Mouse (Mus musculus) myocyte (in vitro differentiated cells): ENCODE measurements at regions not wholly inside any gene's neighbourhood (a gene's known extent, or its start where the extent isn't known, plus 50 kb on each side); places are given as distances from the start of the nearest gene placed in this dataset.

Experiments
- MAX ChIP-seq: IDR thresholded peaks from one replicate; pipeline ENCODE4 v1.6.1; 2011; ENCODE audit warnings: low read depth, mild to moderate bottlenecking, control low read depth
- MYOG ChIP-seq, 3 experiments: IDR thresholded peaks; one replicate each; pipeline ENCODE4 v1.6.1; 2011; ENCODE audit warnings: control low read depth in 2 of 3, low read depth in 2 of 3, mild to moderate bottlenecking in 2 of 3; ENCODE audit not compliant: insufficient read length in 2 of 3, control insufficient read depth in 1 of 3, insufficient read depth in 1 of 3
- POLR2A ChIP-seq: IDR thresholded peaks from one replicate; pipeline ENCODE4 v1.6.1; 2011; ENCODE audit warnings: low read depth, mild to moderate bottlenecking, control low read depth, moderate library complexity; ENCODE audit not compliant: insufficient read length
- POLR2AphosphoS2 ChIP-seq: IDR thresholded peaks from one replicate; pipeline ENCODE4 v1.6.1; 2011; ENCODE audit warnings: low read depth, control low read depth; ENCODE audit not compliant: insufficient read length

DNA sequence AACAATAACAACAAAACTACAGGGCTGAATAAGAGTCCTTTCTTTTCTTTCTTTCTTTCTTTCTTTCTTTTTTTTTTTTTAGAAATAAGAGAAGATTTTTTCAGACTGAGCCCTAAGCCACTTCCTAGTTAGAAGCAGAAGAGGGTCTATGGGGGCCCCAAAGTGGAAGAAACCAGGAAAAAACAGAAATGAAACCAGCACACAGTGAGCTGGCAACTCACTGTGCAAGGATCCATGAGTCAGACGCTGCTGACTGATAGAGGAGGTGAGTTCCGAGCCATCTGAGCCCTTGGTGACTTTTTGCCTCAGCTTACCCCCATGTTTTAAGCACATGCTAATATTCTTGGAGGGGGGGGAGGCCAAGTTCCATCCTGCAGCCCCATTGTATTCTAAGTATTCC, 55.2 kb upstream of the Lsm14a start:
- TF ChIP-seq POLR2A (no peak), MYOG (IDR thresholded peaks at IDR 0.05; ENCODE audit: control insufficient read depth in 1 of 3, insufficient read depth in 1 of 3, insufficient read length in 2 of 3, low read depth in 2 of 3) (no peak), MAX (no peak), POLR2AphosphoS2 (no peak)
